In the genomic region with DNA sequence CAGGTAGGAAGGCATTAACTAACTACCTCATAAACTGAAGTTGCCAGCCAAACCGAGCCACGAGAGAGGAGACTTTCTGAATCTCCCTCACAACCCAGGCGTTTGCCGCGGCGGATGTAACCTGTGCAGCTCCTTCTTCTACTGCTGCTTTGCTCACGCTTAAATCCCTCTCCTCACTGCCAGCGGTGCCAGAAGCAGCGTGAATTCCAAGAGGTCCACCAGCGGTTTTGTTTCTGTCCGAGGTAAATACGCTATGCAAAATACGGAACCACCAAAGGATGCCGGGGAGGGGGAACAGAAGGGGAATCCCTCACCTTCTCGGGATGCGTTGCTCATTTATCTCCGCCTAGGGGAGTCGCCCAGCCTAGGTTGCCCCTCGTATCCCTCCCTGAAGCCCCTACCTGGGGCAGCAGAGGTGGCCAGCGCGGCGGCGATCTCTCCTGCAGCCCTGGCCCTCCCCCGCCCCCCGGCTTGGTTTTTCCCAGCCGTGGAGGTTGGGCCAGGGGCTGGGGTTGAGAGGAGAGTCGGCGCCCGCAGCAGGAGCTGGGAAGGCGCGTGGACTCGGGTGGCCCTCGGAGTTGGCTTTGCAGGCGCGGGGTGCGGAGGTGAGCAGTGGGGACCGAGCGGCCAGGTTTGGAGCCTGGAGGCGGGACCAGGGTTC, we compare ENCODE assay signal across 8 mouse cellular contexts. TPM values are rescaled to one million over a fixed set of nuclear protein-coding genes. Genes with fewer than 3 reads are reported as not detected.
DNase-seq lines count a peak whose midpoint lies in the region; ATAC-seq lines count a peak whose summit lies in the region.

Gene Tpbg (plus strand): TSS at position 30 of the 661 bp plus-strand sequence.

- intact Hi-C loops in heart, postnatal 10 days (cut with DNase I), result loop anchor here (5.0 to 10.0 kb wide), 2 partner anchors 50 to 732 kb away; partner anchors contain the start of genes Pgm3 and Rwdd2a

- no peak for ATAC-seq in CD4-positive, CD25-positive, alpha-beta regulatory T cell, adult 4 months

- H3K9me3 ChIP-seq in forebrain, embryonic 10.5 days, result no peaks in the 10 kb centered on the region

- H3K27ac ChIP-seq in forebrain, embryonic 10.5 days, result peak within 1 kb of the TSS; percentile 95

- DNase-seq in ES-CJ7 (ENCODE audit: low read depth, low spot score), result peak; percentile 80
- DNase-seq in adrenal gland, postnatal 14 days, result peak; percentile 67
- DNase-seq in forebrain, embryonic 10.5 days (ENCODE audit: extremely low spot score, low spot score), result peak; percentile 64
- DNase-seq in heart, postnatal 10 days, result peak; percentile 29 to 53
- DNase-seq in kidney, postnatal 4 days, result peak; percentile 79 to 86
- peak; percentile 7 for DNase-seq in lung, postnatal 25 days (ENCODE audit: low spot score)
- DNase-seq in right cerebral cortex, postnatal 25 days, result peak; percentile 36

- H3K4me1 ChIP-seq in forebrain, embryonic 10.5 days, result peaks cover 37% of the 10 kb centered on the region

- H3K27me3 ChIP-seq in forebrain, embryonic 10.5 days (ENCODE audit: poor library complexity, severe bottlenecking), result peaks cover 42% of the 10 kb centered on the region

- peak within 1 kb of the TSS; percentile 81 for H3K4me3 ChIP-seq in forebrain, embryonic 10.5 days

- WGBS in forebrain, embryonic 10.5 days, result under 1% methylated on average over 39 of the region's 39 CpGs

- H3K36me3 ChIP-seq in forebrain, embryonic 10.5 days (replicated peaks), result peaks cover 15% of the 10 kb centered on the region

RNA-seq across cellular contexts. Expression of gene Tpbg, which starts in this region (rescaled TPM):
- total RNA-seq in adrenal gland, postnatal 14 days (2021), result 4.3 and 4.9 TPM in 2 replicates
- 24.9 and 25.8 TPM in 2 replicates for polyA plus RNA-seq in forebrain, embryonic 10.5 days (2016; fragmentation: Nextera tagmentation; extraction: Ambion mirVana)
- total RNA-seq in heart, postnatal 10 days (2021), result 1 to 10 TPM; 3.2 to 3.9 TPM
- polyA plus RNA-seq in CD4-positive, CD25-positive, alpha-beta regulatory T cell, adult 4 months (2017; shearing (Covaris generic)), result not detected

Comparison
In these comparisons a context has a peak if more than half of its experiments do, and no peak if none do; other contexts are left out.
1. RNA of gene Tpbg (polyA plus RNA-seq): 24.9 to 25.8 TPM in forebrain, embryonic 10.5 days; not detected in CD4-positive, CD25-positive, alpha-beta regulatory T cell, adult 4 months; every median in the first group is over 10 times any median in the second.
2. DNase-seq: peak in every context shown above with its lines; median percentile 82 in kidney, postnatal 4 days; 80 in ES-CJ7; 67 in adrenal gland, postnatal 14 days; 64 in forebrain, embryonic 10.5 days; 41 in heart, postnatal 10 days; 36 in right cerebral cortex, postnatal 25 days; 7 in lung, postnatal 25 days.